Mouse (Mus musculus): ENCODE results near the gene Atp8b4.

DNA sequence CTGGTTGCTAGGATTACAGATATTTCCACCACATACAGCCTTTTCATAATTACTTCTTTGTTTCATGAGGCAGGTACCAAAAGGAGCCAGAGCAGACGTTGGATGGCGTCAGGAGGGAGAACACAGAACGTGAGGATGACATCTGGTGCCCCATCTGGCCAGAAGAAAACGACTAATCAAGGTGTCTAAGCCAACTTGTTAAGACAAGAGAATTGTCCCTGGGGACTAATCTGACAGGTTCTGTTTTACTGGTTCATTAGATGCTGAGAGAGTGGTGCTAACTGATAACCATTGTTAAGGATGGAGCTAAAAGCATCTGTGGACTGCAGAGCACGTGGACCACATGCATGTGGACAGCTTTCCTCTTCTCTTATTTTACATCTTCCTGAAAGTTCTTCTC is 7.8 kb downstream of the Atp8b4 start:
- no peak for TF ChIP-seq CTCF (IDR thresholded peaks at IDR 0.05; ENCODE audit: low read depth)
- no peak for TF ChIP-seq EP300 (IDR thresholded peaks at IDR 0.05; ENCODE audit: low read depth)

All from liver, postnatal 0 days (tissue).